Mouse (Mus musculus) mesoderm, embryonic 11.5 days (tissue): ENCODE measurements at regions not wholly inside any gene's neighbourhood (a gene's known extent, or its start where the extent isn't known, plus 50 kb on each side); places are given as distances from the start of the nearest gene placed in this dataset.
A peak's percentile ranks its signal among the peaks of the same experiment; 100 is the strongest.

Experiments used
- DNase-seq: peaks from one replicate; pipeline ENCODE4 v3.0.0-alpha.2; 2012; ENCODE audit warnings: low read depth, low spot score

- no peak for DNase-seq
These were observed 388.3 kb upstream of the Slc30a5 start for GRCm38 (mm10) chr13:101221331-101222043.

GRCm38 (mm10) chr13:101219568-101219967 lies 386.3 kb upstream of the Slc30a5 start:
- DNase-seq, result no peak

- no peak for DNase-seq
These were observed 383.8 kb upstream of the Slc30a5 start for GRCm38 (mm10) chr13:101216897-101217480.

GRCm38 (mm10) chr13:101216421-101216820 lies 383.2 kb upstream of the Slc30a5 start:
- no peak for DNase-seq

GRCm38 (mm10) chr13:101215792-101216221 lies 382.6 kb upstream of the Slc30a5 start:
- DNase-seq, result peak; percentile 53

- DNase-seq, result no peak
These were observed 382.0 kb upstream of the Slc30a5 start for GRCm38 (mm10) chr13:101215131-101215641.

GRCm38 (mm10) chr13:101214094-101214493 lies 380.9 kb upstream of the Slc30a5 start:
- no peak for DNase-seq

- peak; percentile 51 for DNase-seq
These were observed 380.1 kb upstream of the Slc30a5 start for GRCm38 (mm10) chr13:101213121-101213916.

- no peak for DNase-seq
These were observed 379.2 kb upstream of the Slc30a5 start for GRCm38 (mm10) chr13:101212341-101212895.

GRCm38 (mm10) chr13:101208788-101209187 lies 375.6 kb upstream of the Slc30a5 start:
- no peak for DNase-seq

- no peak for DNase-seq
These were observed 370.2 kb upstream of the Slc30a5 start for GRCm38 (mm10) chr13:101203463-101203862.

- DNase-seq, result no peak
These were observed 369.5 kb upstream of the Slc30a5 start for GRCm38 (mm10) chr13:101202565-101203313.

GRCm38 (mm10) chr13:101190249-101190830 lies 357.1 kb upstream of the Slc30a5 start:
- DNase-seq, result no peak

- no peak for DNase-seq
These were observed 349.2 kb upstream of the Slc30a5 start for GRCm38 (mm10) chr13:101182387-101182786.

GRCm38 (mm10) chr13:101175017-101175689 lies 341.9 kb upstream of the Slc30a5 start:
- no peak for DNase-seq

- peak; percentile 40 for DNase-seq
These were observed 328.5 kb upstream of the Slc30a5 start for GRCm38 (mm10) chr13:101161768-101162167.

- no peak for DNase-seq
These were observed 326.7 kb upstream of the Slc30a5 start for GRCm38 (mm10) chr13:101159878-101160277.

- DNase-seq, result no peak
These were observed 320.5 kb upstream of the Slc30a5 start for GRCm38 (mm10) chr13:101153760-101154159.

- DNase-seq, result no peak
These were observed 309.5 kb upstream of the Slc30a5 start for GRCm38 (mm10) chr13:101142761-101143160.

- DNase-seq, result no peak
These were observed 309.0 kb upstream of the Slc30a5 start for GRCm38 (mm10) chr13:101142104-101142735.
